Mouse (Mus musculus): ENCODE results near the gene Pcdh7.

DNA sequence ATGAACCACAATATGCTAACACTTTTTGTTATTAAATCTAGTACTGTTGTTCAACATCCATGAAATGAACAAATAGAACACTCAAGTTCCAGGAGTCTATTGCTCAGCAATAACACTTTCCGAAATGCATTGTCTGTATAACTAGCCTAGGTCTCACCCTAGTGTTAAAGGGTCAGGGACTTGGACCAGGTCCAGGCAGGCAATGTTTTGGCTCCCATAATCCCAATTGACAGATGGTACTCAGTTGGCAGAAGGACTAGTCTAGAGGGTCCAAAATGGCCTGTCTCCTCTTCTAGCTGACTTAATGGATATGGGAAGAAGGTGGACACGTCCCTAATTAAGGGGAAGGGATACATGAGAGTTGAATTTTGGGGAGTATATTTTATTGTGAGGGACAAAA, 9.4 kb upstream of the Pcdh7 start:
- no peak for TF ChIP-seq CTCF (IDR thresholded peaks at IDR 0.05; ENCODE audit: control insufficient read depth, insufficient read depth, insufficient read length)
- TF ChIP-seq MYOD1 (IDR thresholded peaks at IDR 0.05; ENCODE audit: control insufficient read depth, insufficient read length, low read depth): no peak
- TF ChIP-seq MAX (IDR thresholded peaks at IDR 0.05): no peak
- TF ChIP-seq USF1 (IDR thresholded peaks at IDR 0.05; ENCODE audit: low read depth): no peak
- TF ChIP-seq CEBPB (IDR thresholded peaks at IDR 0.05; ENCODE audit: low read depth): no peak

All from C2C12 (cell line).